Comparison of ENCODE assay signal across 1 mouse cellular context in the genomic region with DNA sequence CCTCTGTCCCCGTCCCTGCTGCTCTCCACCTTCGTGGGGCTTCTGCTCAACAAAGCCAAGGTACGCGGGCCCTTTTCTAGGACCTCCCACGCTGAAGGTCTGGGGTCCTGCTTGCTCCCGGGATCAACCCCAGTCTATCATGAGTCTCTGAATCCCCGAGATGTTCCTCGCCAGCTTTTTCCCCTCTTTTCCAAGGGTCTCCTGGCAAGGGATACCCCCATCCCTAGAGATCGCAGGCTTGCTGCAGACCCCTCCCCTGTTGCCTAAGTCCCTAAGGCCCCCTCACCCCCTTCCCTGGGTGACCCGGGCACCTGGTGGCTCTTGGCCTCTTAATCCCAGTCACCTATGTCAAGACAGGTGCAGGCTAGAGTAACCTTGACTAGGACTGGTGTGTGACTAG.
TF ChIP-seq lines count a peak whose summit lies in the region.

No protein-coding gene starts in this region.

TF ChIP-seq in MEL, 35 proteins besides CTCF, POLR2A, EP300 and RAD21:
- no peak for TF ChIP-seq TBP (IDR thresholded peaks at IDR 0.05; ENCODE audit: low read depth, low read length)
- no peak for TF ChIP-seq HCFC1 (IDR thresholded peaks at IDR 0.05; ENCODE audit: low read depth, low read length)
- no peak for TF ChIP-seq SMC3 (IDR thresholded peaks at IDR 0.05; ENCODE audit: low read depth, low read length)
- no peak for TF ChIP-seq RCOR1 (IDR thresholded peaks at IDR 0.05; ENCODE audit: low read depth, low read length)
- TF ChIP-seq GATA1 (IDR thresholded peaks at IDR 0.05; ENCODE audit: low read depth, low read length): no peak
- no peak for TF ChIP-seq CHD2 (IDR thresholded peaks at IDR 0.05; ENCODE audit: low read length)
- TF ChIP-seq ETS1 (IDR thresholded peaks at IDR 0.05; ENCODE audit: low read depth, low read length): no peak
- no peak for TF ChIP-seq E2F4 (IDR thresholded peaks at IDR 0.05; ENCODE audit: borderline replicate concordance, low read depth, low read length)
TF ChIP-seq in MEL: peak in this region for 0.
